Mouse (Mus musculus) myocyte (in vitro differentiated cells): ENCODE measurements around the gene Nat8f2.
"Not testable (repeated sequence)": the region's sequence is repeated elsewhere in the genome, so short reads cannot be mapped to it uniquely, and the experiment has no call there.

Source experiments
- CEBPB ChIP-seq: IDR thresholded peaks from 2 replicates; pipeline ENCODE4 v1.6.1; 2011; ENCODE audit warnings: mild to moderate bottlenecking, moderate library complexity; ENCODE audit not compliant: poor library complexity, insufficient read depth, severe bottlenecking
- E2F4 ChIP-seq: IDR thresholded peaks from one replicate; pipeline ENCODE4 v1.6.1; 2011; ENCODE audit warnings: mild to moderate bottlenecking, control low read depth, moderate library complexity; ENCODE audit not compliant: insufficient read depth
- MAX ChIP-seq: IDR thresholded peaks from one replicate; pipeline ENCODE4 v1.6.1; 2011; ENCODE audit warnings: low read depth, mild to moderate bottlenecking, control low read depth
- MYOD1 ChIP-seq, 3 experiments: IDR thresholded peaks; one replicate each; pipeline ENCODE4 v1.6.1; 2011; ENCODE audit warnings: control low read depth in 2 of 3, low read depth in 2 of 3, mild to moderate bottlenecking in 2 of 3, moderate library complexity in 1 of 3; ENCODE audit not compliant: insufficient read length in 2 of 3, control insufficient read depth in 1 of 3
- POLR2A ChIP-seq: IDR thresholded peaks from one replicate; pipeline ENCODE4 v1.6.1; 2011; ENCODE audit warnings: low read depth, mild to moderate bottlenecking, control low read depth, moderate library complexity; ENCODE audit not compliant: insufficient read length
- POLR2AphosphoS2 ChIP-seq: IDR thresholded peaks from one replicate; pipeline ENCODE4 v1.6.1; 2011; ENCODE audit warnings: low read depth, control low read depth; ENCODE audit not compliant: insufficient read length
- TCF12 ChIP-seq: IDR thresholded peaks from one replicate; pipeline ENCODE4 v1.6.1; 2011; ENCODE audit warnings: mild to moderate bottlenecking, control low read depth; ENCODE audit not compliant: poor library complexity, insufficient read depth, severe bottlenecking

DNA sequence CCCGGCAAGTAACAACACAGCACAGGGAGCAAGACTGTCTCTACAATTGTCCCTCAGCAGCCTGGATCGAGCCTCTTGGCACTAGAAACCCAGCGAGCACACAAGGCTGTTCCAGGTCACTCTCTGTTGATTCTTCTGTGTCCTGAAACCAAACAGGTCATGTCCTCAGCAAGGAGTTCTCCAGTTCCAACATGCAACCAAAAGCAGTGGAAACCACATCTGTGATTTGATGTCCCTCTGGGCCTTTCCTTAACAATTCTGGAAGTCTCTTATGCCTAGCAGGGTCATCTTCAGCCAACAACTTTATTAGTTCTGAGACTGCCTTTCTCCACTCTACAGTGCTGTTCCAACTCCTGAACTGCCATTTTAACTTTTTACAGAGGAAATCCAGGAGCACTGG is 2.8 kb downstream of the Nat8f2 start:
- not testable (repeated sequence) for TF ChIP-seq POLR2A; CEBPB; POLR2AphosphoS2; TCF12; E2F4; MAX; MYOD1 (IDR thresholded peaks at IDR 0.05; ENCODE audit: control insufficient read depth in 1 of 3, insufficient read length in 2 of 3, low read depth in 2 of 3)
